Mouse (Mus musculus) MN1 (cell line): ENCODE measurements around the gene Fkbp5.
A peak's percentile ranks its signal among the peaks of the same experiment; 100 is the strongest.

Experiments used
- DNase-seq: peaks from one replicate; pipeline ENCODE4 v3.0.0-alpha.2; 2016; ENCODE audit warnings: low spot score

Gene Fkbp5

GRCm38 (mm10) chr17:28523355-28524008, 6.2 kb upstream of the Fkbp5 start:
- DNase-seq, result no peak

GRCm38 (mm10) chr17:28522623-28523354, 5.5 kb upstream of the Fkbp5 start:
- DNase-seq, result peak; percentile 94

GRCm38 (mm10) chr17:28521920-28522319, 4.6 kb upstream of the Fkbp5 start:
- no peak for DNase-seq

GRCm38 (mm10) chr17:28521071-28521726, 3.9 kb upstream of the Fkbp5 start:
- DNase-seq, result no peak

- no peak for DNase-seq
Measured at GRCm38 (mm10) chr17:28520561-28520960, 3.2 kb upstream of the Fkbp5 start.

GRCm38 (mm10) chr17:28519827-28520226, 2.5 kb upstream of the Fkbp5 start:
- peak; percentile 43 for DNase-seq

- DNase-seq, result peak; percentile 57
Measured at GRCm38 (mm10) chr17:28518615-28519071, 1.3 kb upstream of the Fkbp5 start.

GRCm38 (mm10) chr17:28517956-28518614, 758 bp upstream of the Fkbp5 start:
- peak; percentile 90 for DNase-seq

GRCm38 (mm10) chr17:28516881-28517280, 446 bp downstream of the Fkbp5 start:
- DNase-seq, result no peak

GRCm38 (mm10) chr17:28515431-28516341, 1.6 kb downstream of the Fkbp5 start:
- no peak for DNase-seq

- no peak for DNase-seq
Measured at GRCm38 (mm10) chr17:28514555-28514954, 2.8 kb downstream of the Fkbp5 start.

GRCm38 (mm10) chr17:28513844-28514243, 3.5 kb downstream of the Fkbp5 start:
- no peak for DNase-seq

GRCm38 (mm10) chr17:28513337-28513736, 4.0 kb downstream of the Fkbp5 start:
- no peak for DNase-seq

- DNase-seq, result peak; percentile 29
Measured at GRCm38 (mm10) chr17:28512696-28513095, 4.6 kb downstream of the Fkbp5 start.

- no peak for DNase-seq
Measured at GRCm38 (mm10) chr17:28511616-28512541, 5.4 kb downstream of the Fkbp5 start.

GRCm38 (mm10) chr17:28510445-28511342, 6.6 kb downstream of the Fkbp5 start:
- no peak for DNase-seq

GRCm38 (mm10) chr17:28507496-28507895, 9.8 kb downstream of the Fkbp5 start:
- no peak for DNase-seq

- DNase-seq, result no peak
Measured at GRCm38 (mm10) chr17:28506895-28507294, 10.4 kb downstream of the Fkbp5 start.

- DNase-seq, result no peak
Measured at GRCm38 (mm10) chr17:28505591-28505990, 11.7 kb downstream of the Fkbp5 start.
